Mouse (Mus musculus) G1E (cell line): Measurements from ENCODE around the gene Mapk14. TPM values are rescaled to one million over a fixed set of nuclear protein-coding genes. Genes with fewer than 3 reads are reported as not detected.

Experiments used
- ATAC-seq: 2 replicates; pipeline ENCODE4 v1.8.0; 2016; ENCODE audit warnings: mild to moderate bottlenecking; ENCODE audit not compliant: insufficient number of reproducible peaks, poor library complexity, low FRiP score, severe bottlenecking; ENCODE audit errors: extremely low read depth
- DNase-seq: peaks from one replicate; pipeline ENCODE4 v3.0.0; 2012; ENCODE audit warnings: low spot score
- H3K27me3 ChIP-seq: 2 replicates; pipeline ENCODE4 v1.6.1; 2012; ENCODE audit warnings: mild to moderate bottlenecking, low read length, inconsistent platforms; ENCODE audit not compliant: insufficient read depth
- H3K36me3 ChIP-seq: replicated peaks from 2 replicates; pipeline ENCODE3; 2012; ENCODE audit warnings: mild to moderate bottlenecking, inconsistent platforms
- H3K4me1 ChIP-seq: 2 replicates; pipeline ENCODE4 v1.6.1; 2012; ENCODE audit warnings: low read depth, low read length, inconsistent platforms, mixed read lengths; ENCODE audit not compliant: insufficient read depth
- H3K4me3 ChIP-seq: 2 replicates; pipeline ENCODE4 v1.5.1; 2012; ENCODE audit warnings: low read depth, mild to moderate bottlenecking, inconsistent platforms, low read length, moderate library complexity, mixed read lengths
- H3K9me3 ChIP-seq: replicated peaks from 2 replicates; pipeline ENCODE4 v1.6.1; 2012; ENCODE audit warnings: inconsistent platforms
- CTCF ChIP-seq: IDR thresholded peaks from 2 replicates; pipeline ENCODE4 v1.5.1; 2012; ENCODE audit warnings: low read depth, low read length, inconsistent platforms, mixed read lengths
- GATA1 ChIP-seq: IDR thresholded peaks from 2 replicates; pipeline ENCODE4 v1.6.1; 2012; ENCODE audit warnings: borderline replicate concordance, low read length, inconsistent platforms, mixed read lengths
- GATA2 ChIP-seq: IDR thresholded peaks from 2 replicates; pipeline ENCODE4 v1.6.1; 2012; ENCODE audit warnings: low read depth, low read length, inconsistent platforms, borderline replicate concordance
- POLR2AphosphoS5 ChIP-seq: IDR thresholded peaks from 2 replicates; pipeline ENCODE4 v1.6.1; 2012; ENCODE audit warnings: low read depth, low read length, inconsistent platforms; ENCODE audit not compliant: insufficient replicate concordance
- TAL1 ChIP-seq: conservative IDR thresholded peaks from 2 replicates; pipeline ENCODE4 v1.6.1; 2012; ENCODE audit warnings: low read depth, low read length, inconsistent platforms, mixed read lengths
- polyA plus RNA-seq: library from polyadenylated mRNA; stranded (reverse); fragments of >175 nt; gene quantifications from 2 replicates; pipeline ENCODE4 v1.2.3, GENCODE M21; 2012
- total RNA-seq, 2 experiments: library from RNA; stranded (forward) in 1 of 2; stranded (reverse) in 1 of 2; fragments of 200-1000 nt in 1 of 2; fragments of >200 nt in 1 of 2; fragmentation: Nextera tagmentation in 1 of 2; gene quantifications; 2 replicates each; pipeline ENCODE4 v1.2.3; 2014 to 2017

The Mapk14 gene
- total and polyA plus RNA-seq, 3 experiments: 55.9 to 67.4 (median 61.3) TPM

GRCm38 (mm10) chr17:28701737-28702136, 10.6 kb downstream of the Mapk14 start:
- no peaks in the 10 kb centered on the region for H3K9me3 ChIP-seq
- DNase-seq (no peak), ATAC-seq (no peak)
- TF ChIP-seq POLR2AphosphoS5: no peak
- peaks cover 71% of the 10 kb centered on the region for H3K4me1 ChIP-seq
- no peaks in the 10 kb centered on the region for H3K27me3 ChIP-seq
- peaks cover 50% of the 10 kb centered on the region for H3K36me3 ChIP-seq
- H3K4me3 ChIP-seq: no peak overlapping the region

DNA sequence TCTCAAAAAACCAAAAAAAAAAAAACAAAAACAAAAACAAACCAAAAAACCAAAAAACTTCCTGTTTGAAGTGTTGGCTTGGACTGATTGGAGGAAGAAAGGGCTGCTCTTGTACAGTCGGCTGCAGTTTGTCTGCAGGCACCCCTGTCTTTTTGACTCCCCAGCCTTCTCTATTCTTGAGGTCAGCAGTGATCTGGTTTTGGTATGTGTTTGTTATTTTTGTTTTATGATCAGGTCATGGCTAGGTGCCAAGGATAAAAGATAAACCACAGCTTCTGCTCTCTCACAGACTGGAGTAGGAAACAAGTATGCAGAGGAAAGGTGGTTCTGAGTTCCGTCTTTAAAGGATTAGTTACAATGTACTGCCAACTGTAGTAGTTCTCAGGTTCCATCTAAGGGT, 11.5 kb downstream of the Mapk14 start:
- TF ChIP-seq GATA1 (no peak), POLR2AphosphoS5 (no peak), GATA2 (no peak), TAL1 (no peak), CTCF (no peak)
- DNase-seq: no peak
- peaks cover 68% of the 10 kb centered on the region for H3K4me1 ChIP-seq

GRCm38 (mm10) chr17:28706697-28707096, 15.6 kb downstream of the Mapk14 start:
- TF ChIP-seq CTCF: no peak
- no peak for TF ChIP-seq GATA1
- TF ChIP-seq GATA2: no peak
- no peak for TF ChIP-seq POLR2AphosphoS5
- no peak for TF ChIP-seq TAL1
- H3K4me3 ChIP-seq: no peak overlapping the region
- no peaks in the 10 kb centered on the region for H3K27me3 ChIP-seq
- H3K36me3 ChIP-seq: peaks cover 53% of the 10 kb centered on the region
- ATAC-seq (no peak), DNase-seq (no peak)
- peaks cover 58% of the 10 kb centered on the region for H3K4me1 ChIP-seq
- H3K9me3 ChIP-seq: no peaks in the 10 kb centered on the region

More for the DNA sequence above, 11.5 kb downstream of the Mapk14 start:
- no peak for ATAC-seq
- Histone ChIP-seq H3K27me3 (no peaks in the 10 kb centered on the region), H3K9me3 (no peaks in the 10 kb centered on the region), H3K4me3 (no peak overlapping the region), H3K36me3 (peaks cover 52% of the 10 kb centered on the region)

DNA sequence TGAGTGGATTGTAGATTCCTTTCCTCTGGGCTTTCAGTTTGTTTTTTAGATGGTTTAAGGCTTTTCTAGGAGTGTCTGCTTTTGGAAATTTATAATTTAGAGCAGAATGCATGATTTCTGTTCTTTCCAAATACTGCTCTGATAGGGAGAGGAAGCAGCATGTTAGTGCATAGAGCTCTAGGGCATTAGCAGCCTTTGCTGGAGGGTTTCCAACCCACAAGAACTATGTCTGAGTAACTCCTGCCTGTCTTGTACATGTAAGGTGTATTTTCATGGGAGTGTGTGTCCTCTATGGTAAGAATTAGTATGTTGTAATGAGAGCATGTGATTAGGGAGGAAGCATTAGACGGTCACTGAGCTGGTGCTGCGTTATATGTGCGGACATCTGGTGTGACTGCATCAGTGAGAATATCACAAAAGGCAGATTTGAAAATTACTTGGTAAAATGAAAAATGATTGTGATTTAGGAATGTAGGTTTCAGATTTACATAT, 16.1 kb downstream of the Mapk14 start:
- no peak for ATAC-seq
- peaks cover 54% of the 10 kb centered on the region for H3K36me3 ChIP-seq
- DNase-seq: no peak
- TF ChIP-seq POLR2AphosphoS5 (no peak), CTCF (no peak), TAL1 (no peak), GATA2 (no peak), GATA1 (no peak)
- no peak overlapping the region for H3K4me3 ChIP-seq
- no peaks in the 10 kb centered on the region for H3K9me3 ChIP-seq
- no peaks in the 10 kb centered on the region for H3K27me3 ChIP-seq
- H3K4me1 ChIP-seq: peaks cover 56% of the 10 kb centered on the region

DNA sequence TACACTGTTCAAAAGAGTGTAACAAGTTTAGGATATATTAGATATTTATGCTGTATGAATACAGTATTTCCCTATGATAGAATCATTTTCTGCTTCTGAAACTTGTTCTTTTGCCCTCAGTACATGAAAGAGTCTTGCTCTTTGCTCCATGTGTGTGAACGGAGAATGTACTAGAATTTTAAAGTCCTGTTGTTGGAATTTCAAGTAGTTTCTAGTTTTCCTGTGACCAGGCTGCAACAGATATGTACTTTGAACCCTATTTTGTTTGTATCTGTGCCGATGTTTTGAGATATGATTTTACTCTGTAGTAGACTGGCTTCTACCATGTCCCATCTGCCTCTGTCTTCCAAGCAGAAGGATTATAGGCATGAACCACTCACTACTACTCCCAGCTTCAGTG, 16.7 kb downstream of the Mapk14 start:
- Histone ChIP-seq H3K36me3 (peaks cover 57% of the 10 kb centered on the region), H3K4me3 (no peak overlapping the region), H3K4me1 (peaks cover 58% of the 10 kb centered on the region), H3K9me3 (no peaks in the 10 kb centered on the region), H3K27me3 (no peaks in the 10 kb centered on the region)
- DNase-seq (no peak), ATAC-seq (no peak)
- TF ChIP-seq GATA2 (no peak), GATA1 (no peak), POLR2AphosphoS5 (no peak), TAL1 (no peak), CTCF (no peak)

GRCm38 (mm10) chr17:28708989-28709388, 17.9 kb downstream of the Mapk14 start:
- H3K36me3 ChIP-seq: peaks cover 67% of the 10 kb centered on the region
- ATAC-seq: no peak
- no peaks in the 10 kb centered on the region for H3K27me3 ChIP-seq
- H3K4me3 ChIP-seq: no peak overlapping the region
- DNase-seq: no peak
- TF ChIP-seq GATA2: no peak
- no peak for TF ChIP-seq CTCF
- no peak for TF ChIP-seq GATA1
- TF ChIP-seq POLR2AphosphoS5: no peak
- no peak for TF ChIP-seq TAL1
- H3K4me1 ChIP-seq: peaks cover 58% of the 10 kb centered on the region
- H3K9me3 ChIP-seq: no peaks in the 10 kb centered on the region
